Mouse (Mus musculus): ENCODE results near the gene Dcpp2. TPM values are rescaled to one million over a fixed set of nuclear protein-coding genes. Genes with fewer than 3 reads are reported as not detected.
"Not testable (repeated sequence)": the region's sequence is repeated elsewhere in the genome, so short reads cannot be mapped to it uniquely, and the experiment has no call there.

Gene Dcpp2
- not detected in 2 replicates for polyA plus RNA-seq (2014; fragmentation: Nextera tagmentation; extraction: Ambion mirVana)

DNA sequence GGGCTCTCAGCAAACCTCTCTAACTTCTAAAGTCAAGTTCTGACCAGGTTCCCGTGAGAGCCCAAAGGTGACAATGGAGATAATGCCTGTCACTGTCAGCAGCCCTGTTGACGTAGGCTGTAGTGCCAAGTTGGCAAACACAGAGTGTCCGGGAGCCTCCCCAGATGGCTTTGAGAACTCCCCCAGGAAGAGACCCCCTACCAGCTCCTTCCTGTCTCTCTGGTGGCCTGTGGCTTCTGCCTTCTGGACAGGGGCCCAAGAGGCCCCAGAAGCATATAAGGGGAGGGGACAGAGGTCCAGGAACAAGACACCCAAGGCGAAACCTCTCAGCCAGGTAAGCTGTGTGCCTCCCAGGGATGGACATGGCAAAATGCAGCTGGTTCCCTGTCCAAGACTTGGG is at the start of gene Dcpp2, which contains the start of gene Dcpp1:
TSS of gene Dcpp2 (plus strand) at position 305 of the 400 bp plus-strand sequence.
TSS of gene Dcpp1 (plus strand) at position 301 of the 400 bp plus-strand sequence.
- H3K27me3 ChIP-seq (ENCODE audit: control insufficient read depth, insufficient read depth, low read length); H3K9ac ChIP-seq; H3K36me3 ChIP-seq (replicated peaks; ENCODE audit: control insufficient read depth, insufficient read depth); H3K27ac ChIP-seq; DNase-seq (ENCODE audit: low spot score); ATAC-seq (ENCODE audit: low FRiP score); H3K4me3 ChIP-seq (replicated peaks; ENCODE audit: low read length); H3K4me2 ChIP-seq (replicated peaks); H3K9me3 ChIP-seq (ENCODE audit: control insufficient read depth, low read length); H3K4me1 ChIP-seq (replicated peaks; ENCODE audit: control insufficient read depth, insufficient read depth, low read length): not testable (repeated sequence)
- 80% methylated on average over 4 of the region's 4 CpGs for WGBS

DNA sequence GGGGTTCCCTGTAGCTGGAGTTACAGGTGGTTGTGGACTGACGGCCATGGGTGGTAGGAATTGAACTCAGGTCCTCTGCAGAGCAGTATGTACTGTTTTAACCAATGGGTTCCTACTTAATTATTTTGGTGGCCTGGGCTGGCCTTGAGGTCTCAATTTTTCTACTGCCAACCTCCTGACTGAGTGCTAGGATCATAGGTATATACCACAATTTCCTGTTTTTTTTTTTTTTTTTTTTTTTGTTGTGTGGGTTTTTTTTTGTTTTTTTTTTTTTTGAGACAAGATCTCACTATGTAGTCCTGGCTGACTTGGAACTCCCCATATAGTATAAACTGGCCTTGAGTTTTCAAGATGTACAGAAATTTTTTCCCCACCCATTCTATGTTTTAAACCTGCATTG is 49.5 kb upstream of the Dcpp2 start:
- H3K27me3 ChIP-seq (ENCODE audit: control insufficient read depth, insufficient read depth, low read length), result peaks cover 6% of the 10 kb centered on the region; the same call in 1 of the 2 replicates
- WGBS, result 97% methylated on average over 1 of the region's 1 CpGs

DNA sequence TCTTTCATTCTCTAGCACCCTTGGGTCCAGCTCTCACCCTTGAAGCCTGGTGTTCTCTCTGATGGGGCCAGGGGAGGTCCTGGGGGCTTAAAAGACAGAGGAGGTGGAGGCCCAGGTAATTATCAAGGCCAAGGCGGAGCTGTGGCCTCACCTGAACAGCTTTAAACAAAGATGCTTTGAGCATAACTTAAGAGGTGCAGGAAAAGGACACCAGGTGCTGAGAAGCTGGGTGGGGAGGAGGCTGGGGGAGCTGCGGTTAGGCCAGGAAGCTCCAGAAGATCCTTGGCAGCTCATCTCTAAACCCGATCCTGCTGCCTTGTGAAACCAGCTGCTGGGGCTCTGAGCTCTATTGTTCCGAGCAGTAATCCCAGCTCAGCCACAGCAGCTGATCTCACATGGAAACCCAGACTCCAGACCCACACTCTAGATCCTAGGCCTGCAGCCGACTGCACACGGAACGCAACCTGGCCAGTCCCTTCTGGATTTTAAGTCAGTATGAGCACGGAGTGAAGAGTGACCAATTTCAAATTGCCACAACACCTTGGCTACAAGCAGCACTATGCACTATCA is 44.6 kb upstream of the Dcpp2 start, which contains the start of gene Prss33:
TSS of gene Prss33 (minus strand) at position 51 of the 570 bp plus-strand sequence.
- no peak for DNase-seq (ENCODE audit: low spot score)
- H3K4me1 ChIP-seq (replicated peaks; ENCODE audit: control insufficient read depth, insufficient read depth, low read length), result no peaks in the 10 kb centered on the region
- 73% methylated on average over 8 of the region's 8 CpGs for WGBS
- H3K4me2 ChIP-seq (replicated peaks), result no peak within 1 kb of the TSS
- H3K9ac ChIP-seq, result no peak within 1 kb of the TSS
- H3K9me3 ChIP-seq (ENCODE audit: control insufficient read depth, low read length), result no peaks in the 10 kb centered on the region
- H3K27ac ChIP-seq, result no peak within 1 kb of the TSS
- no peak within 1 kb of the TSS for H3K4me3 ChIP-seq (replicated peaks; ENCODE audit: low read length)
- no peak for ATAC-seq (ENCODE audit: low FRiP score)
- H3K27me3 ChIP-seq (ENCODE audit: control insufficient read depth, insufficient read depth, low read length), result peaks cover 6% of the 10 kb centered on the region; the same call in 1 of the 2 replicates
- H3K36me3 ChIP-seq (replicated peaks; ENCODE audit: control insufficient read depth, insufficient read depth), result no peaks in the 10 kb centered on the region

More for the DNA sequence above, 49.5 kb upstream of the Dcpp2 start:
- Histone ChIP-seq H3K4me2 (replicated peaks) (no peak overlapping the region), H3K27ac (no peak overlapping the region), H3K4me3 (replicated peaks; ENCODE audit: low read length) (no peak overlapping the region), H3K9ac (no peak overlapping the region), H3K4me1 (replicated peaks; ENCODE audit: control insufficient read depth, insufficient read depth, low read length) (peaks cover 22% of the 10 kb centered on the region), H3K9me3 (ENCODE audit: control insufficient read depth, low read length) (no peaks in the 10 kb centered on the region), H3K36me3 (replicated peaks; ENCODE audit: control insufficient read depth, insufficient read depth) (peaks cover 14% of the 10 kb centered on the region)
- DNase-seq (ENCODE audit: low spot score) (no peak), ATAC-seq (ENCODE audit: low FRiP score) (no peak)

DNA sequence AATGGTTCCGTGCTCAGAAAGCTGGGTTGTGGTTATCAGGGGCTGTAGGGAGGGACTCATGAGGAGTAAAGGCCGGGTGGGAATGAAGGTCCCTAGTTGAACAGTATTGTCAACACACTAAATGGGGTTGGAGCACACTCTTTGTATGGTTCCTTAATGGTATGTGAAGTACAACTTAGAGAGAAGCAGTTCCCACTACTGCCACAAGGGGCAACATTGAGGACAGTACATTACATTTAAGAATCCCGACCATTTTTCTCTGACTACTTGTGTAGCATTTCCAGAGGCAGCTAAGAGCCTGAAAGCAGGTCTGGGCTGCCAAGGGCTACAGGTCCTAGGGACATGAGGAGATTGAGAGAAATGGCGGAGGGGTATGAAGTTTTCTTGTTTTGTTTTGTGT is 39.5 kb upstream of the Dcpp2 start:
- Histone ChIP-seq H3K4me1 (replicated peaks; ENCODE audit: control insufficient read depth, insufficient read depth, low read length) (no peaks in the 10 kb centered on the region), H3K36me3 (replicated peaks; ENCODE audit: control insufficient read depth, insufficient read depth) (no peaks in the 10 kb centered on the region), H3K4me2 (replicated peaks) (no peak overlapping the region), H3K9ac (no peak overlapping the region), H3K27me3 (ENCODE audit: control insufficient read depth, insufficient read depth, low read length) (no peaks in the 10 kb centered on the region), H3K9me3 (ENCODE audit: control insufficient read depth, low read length) (no peaks in the 10 kb centered on the region), H3K4me3 (replicated peaks; ENCODE audit: low read length) (no peak overlapping the region), H3K27ac (no peak overlapping the region)
- 31% methylated on average over 4 of the region's 4 CpGs for whole genome bisulfite sequencing
- no peak for ATAC-seq (ENCODE audit: low FRiP score)
- peak; percentile 81 for DNase-seq (ENCODE audit: low spot score)

DNA sequence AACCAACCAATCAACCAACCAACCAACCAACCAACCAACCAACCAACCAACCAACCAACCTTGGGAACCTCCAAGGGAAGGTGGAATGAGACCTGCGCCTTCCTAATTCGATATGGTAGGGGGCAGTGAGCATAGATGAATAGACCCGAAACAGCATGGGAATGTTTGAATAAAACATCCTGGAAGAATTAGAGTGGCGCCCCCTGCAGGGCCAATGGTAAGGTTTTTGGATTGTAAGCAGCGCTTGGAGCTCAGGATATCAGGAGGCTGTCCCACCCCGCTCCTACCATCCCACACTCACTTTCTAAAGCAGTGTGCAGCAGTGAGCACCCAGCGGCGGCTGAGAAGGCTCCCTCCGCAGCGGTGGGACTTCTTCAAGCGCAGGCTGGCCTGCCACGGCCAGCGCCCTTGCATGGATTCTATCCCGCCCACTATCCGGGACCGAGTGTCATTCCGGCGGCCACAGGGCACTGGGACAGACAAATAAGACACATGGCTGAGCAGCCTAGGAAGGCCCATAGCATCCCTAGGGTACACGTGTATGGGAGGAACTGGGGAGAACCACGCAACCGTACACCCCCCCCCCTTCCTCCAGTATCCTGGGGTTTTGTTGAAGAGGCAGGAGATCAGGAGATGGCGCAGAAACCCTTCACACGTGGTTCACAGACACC is 37.4 kb upstream of the Dcpp2 start:
- no peak overlapping the region for H3K4me3 ChIP-seq (replicated peaks; ENCODE audit: low read length)
- 45% methylated on average over 23 of the region's 23 CpGs for WGBS
- H3K36me3 ChIP-seq (replicated peaks; ENCODE audit: control insufficient read depth, insufficient read depth), result no peaks in the 10 kb centered on the region
- H3K4me1 ChIP-seq (replicated peaks; ENCODE audit: control insufficient read depth, insufficient read depth, low read length), result no peaks in the 10 kb centered on the region
- ATAC-seq (ENCODE audit: low FRiP score) (no peak), DNase-seq (ENCODE audit: low spot score) (no peak)
- H3K27me3 ChIP-seq (ENCODE audit: control insufficient read depth, insufficient read depth, low read length), result no peaks in the 10 kb centered on the region
- H3K9me3 ChIP-seq (ENCODE audit: control insufficient read depth, low read length), result no peaks in the 10 kb centered on the region
- no peak overlapping the region for H3K9ac ChIP-seq
- H3K4me2 ChIP-seq (replicated peaks), result peak overlapping the region; percentile 14; the same call in 1 of the 2 replicates
- no peak overlapping the region for H3K27ac ChIP-seq

DNA sequence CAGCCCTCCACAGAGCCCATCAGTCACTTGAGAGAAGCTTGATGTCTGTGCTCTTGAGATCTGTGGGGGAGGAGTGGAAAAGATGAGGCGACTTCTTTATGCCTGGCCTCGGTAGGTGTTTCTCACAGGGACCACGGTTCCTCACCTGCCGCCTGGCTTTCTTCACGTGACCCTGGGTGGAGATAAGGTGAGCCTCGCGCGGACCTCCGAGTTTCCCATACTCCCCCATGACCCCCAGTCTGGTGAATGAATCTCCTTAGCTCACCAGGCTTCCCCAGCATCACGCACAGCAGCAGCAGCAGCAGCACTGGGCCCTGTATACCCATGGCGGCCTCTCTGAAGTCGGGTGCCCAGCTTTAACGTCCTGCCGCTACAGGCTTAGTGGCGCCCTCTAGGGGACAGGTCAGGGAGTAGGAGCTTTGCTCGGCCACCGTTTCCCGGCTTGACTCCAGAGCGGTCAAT is 36.8 kb upstream of the Dcpp2 start, which contains the start of the genes Prss32 and Prss41:
TSS of gene Prss32 (plus strand) at position 44 of the 462 bp plus-strand sequence.
TSS of gene Prss41 (minus strand) at position 361 of the 462 bp plus-strand sequence.
- Histone ChIP-seq H3K9ac (no peak within 1 kb of the TSS), H3K27ac (no peak within 1 kb of the TSS), H3K4me3 (replicated peaks; ENCODE audit: low read length) (no peak within 1 kb of the TSS), H3K4me1 (replicated peaks; ENCODE audit: control insufficient read depth, insufficient read depth, low read length) (no peaks in the 10 kb centered on the region), H3K9me3 (ENCODE audit: control insufficient read depth, low read length) (no peaks in the 10 kb centered on the region), H3K4me2 (replicated peaks) (peak within 1 kb of the TSS; percentile 14), H3K27me3 (ENCODE audit: control insufficient read depth, insufficient read depth, low read length) (no peaks in the 10 kb centered on the region), H3K36me3 (replicated peaks; ENCODE audit: control insufficient read depth, insufficient read depth) (no peaks in the 10 kb centered on the region)
- DNase-seq (ENCODE audit: low spot score) (no peak), ATAC-seq (ENCODE audit: low FRiP score) (no peak)
- WGBS, result 15% methylated on average over 19 of the region's 19 CpGs

DNA sequence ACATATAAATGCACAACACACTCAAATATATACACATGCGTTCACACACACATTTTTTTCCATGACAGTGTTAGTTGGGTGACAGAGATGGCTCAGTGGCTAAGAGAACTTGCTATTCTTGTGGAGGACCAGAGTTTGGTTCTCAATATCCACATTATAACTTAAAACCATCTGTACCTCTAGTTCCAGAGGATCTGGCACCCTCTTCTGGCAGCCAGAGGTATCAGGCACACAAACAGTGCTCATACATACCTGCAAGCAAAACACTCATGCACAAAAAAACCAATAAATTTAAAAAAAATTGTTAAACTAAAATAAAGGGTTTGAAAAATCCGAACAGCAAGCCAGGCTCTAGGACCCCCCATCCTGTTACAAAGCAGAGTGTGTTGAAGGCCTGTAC is 30.7 kb upstream of the Dcpp2 start:
- Histone ChIP-seq H3K9ac (no peak overlapping the region), H3K9me3 (ENCODE audit: control insufficient read depth, low read length) (no peaks in the 10 kb centered on the region), H3K27ac (no peak overlapping the region), H3K36me3 (replicated peaks; ENCODE audit: control insufficient read depth, insufficient read depth) (no peaks in the 10 kb centered on the region), H3K4me1 (replicated peaks; ENCODE audit: control insufficient read depth, insufficient read depth, low read length) (no peaks in the 10 kb centered on the region), H3K27me3 (ENCODE audit: control insufficient read depth, insufficient read depth, low read length) (no peaks in the 10 kb centered on the region), H3K4me2 (replicated peaks) (no peak overlapping the region), H3K4me3 (replicated peaks; ENCODE audit: low read length) (no peak overlapping the region)
- no peak for DNase-seq (ENCODE audit: low spot score)
- ATAC-seq (ENCODE audit: low FRiP score), result no peak
- 69% methylated on average over 2 of the region's 2 CpGs for WGBS

DNA sequence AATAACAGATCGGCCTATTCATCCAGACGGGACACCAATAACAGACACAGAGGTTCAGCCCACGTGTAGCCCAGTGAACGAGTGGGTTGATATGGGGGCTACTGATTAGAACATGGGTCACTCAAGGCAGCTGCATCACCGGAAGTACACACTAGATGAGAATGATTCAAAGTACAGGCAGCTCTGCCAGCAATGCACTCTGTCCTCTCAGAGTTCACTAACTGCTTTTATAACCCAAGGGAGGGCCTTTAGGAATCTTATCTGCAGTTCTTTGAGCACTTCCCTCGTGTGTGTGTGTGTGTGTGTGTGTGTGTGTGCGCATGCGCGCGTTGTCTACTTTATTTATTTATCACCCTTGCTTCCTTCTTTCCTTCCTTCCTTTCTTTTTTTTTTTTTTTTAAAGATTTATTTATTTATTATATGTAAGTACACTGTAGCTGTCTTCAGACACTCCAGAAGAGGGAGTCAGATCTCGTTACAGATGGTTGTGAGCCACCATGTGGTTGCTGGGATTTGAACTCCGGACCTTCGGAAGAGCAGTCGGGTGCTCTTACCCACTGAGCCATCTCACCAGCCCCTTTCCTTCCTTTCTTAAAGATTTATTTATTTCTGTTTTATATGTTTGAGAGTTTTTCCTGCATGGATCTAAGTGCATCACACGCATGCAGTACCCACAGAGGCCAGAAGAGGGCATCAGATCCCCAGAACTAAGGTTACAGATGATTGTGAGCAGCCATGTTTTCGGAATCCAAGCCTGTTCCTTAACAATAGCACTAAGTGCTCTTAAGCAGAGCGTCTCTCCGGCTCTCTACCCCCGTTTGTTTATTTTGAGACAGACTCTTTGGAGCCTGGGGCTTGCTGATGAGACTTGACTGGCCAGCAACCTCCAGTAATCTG is 29.6 kb upstream of the Dcpp2 start:
- DNase-seq (ENCODE audit: low spot score), result peak; percentile 78
- H3K4me2 ChIP-seq (replicated peaks), result no peak overlapping the region
- H3K36me3 ChIP-seq (replicated peaks; ENCODE audit: control insufficient read depth, insufficient read depth), result no peaks in the 10 kb centered on the region
- H3K27ac ChIP-seq, result 0 out of 2 replicates have a peak overlapping the region, but pooled peaks have one; percentile 38
- no peaks in the 10 kb centered on the region for H3K27me3 ChIP-seq (ENCODE audit: control insufficient read depth, insufficient read depth, low read length)
- no peaks in the 10 kb centered on the region for H3K9me3 ChIP-seq (ENCODE audit: control insufficient read depth, low read length)
- no peak overlapping the region for H3K4me3 ChIP-seq (replicated peaks; ENCODE audit: low read length)
- no peaks in the 10 kb centered on the region for H3K4me1 ChIP-seq (replicated peaks; ENCODE audit: control insufficient read depth, insufficient read depth, low read length)
- H3K9ac ChIP-seq, result no peak overlapping the region
- ATAC-seq (ENCODE audit: low FRiP score), result 0 out of 2 replicates have a peak, but pooled peaks have one; percentile 34
- WGBS, result 61% methylated on average over 18 of the region's 19 CpGs

DNA sequence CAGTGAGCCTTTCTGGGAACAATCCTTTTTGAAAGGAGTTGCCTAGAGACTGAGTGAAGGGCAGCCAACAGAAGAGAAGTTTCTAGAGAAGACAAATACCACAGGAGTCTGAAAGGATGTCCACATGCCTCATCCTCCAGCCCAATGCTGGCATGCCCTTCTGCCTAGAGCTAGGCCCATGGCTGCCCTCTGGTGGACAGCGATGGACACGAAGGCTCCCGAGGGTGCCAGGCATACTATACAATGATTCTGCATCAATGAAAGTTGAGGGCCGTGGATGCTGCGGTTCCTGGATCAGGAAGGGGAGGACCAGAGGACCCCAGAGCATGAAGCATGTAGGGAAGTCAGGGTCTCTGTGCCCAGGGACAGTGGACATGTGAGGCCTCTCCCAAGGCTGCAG is 27.4 kb upstream of the Dcpp2 start:
- H3K27ac ChIP-seq, result no peak overlapping the region
- H3K36me3 ChIP-seq (replicated peaks; ENCODE audit: control insufficient read depth, insufficient read depth), result no peaks in the 10 kb centered on the region
- DNase-seq (ENCODE audit: low spot score), result peak; percentile 50
- H3K27me3 ChIP-seq (ENCODE audit: control insufficient read depth, insufficient read depth, low read length), result no peaks in the 10 kb centered on the region
- no peak overlapping the region for H3K4me3 ChIP-seq (replicated peaks; ENCODE audit: low read length)
- 37% methylated on average over 5 of the region's 5 CpGs for WGBS
- no peaks in the 10 kb centered on the region for H3K9me3 ChIP-seq (ENCODE audit: control insufficient read depth, low read length)
- H3K4me1 ChIP-seq (replicated peaks; ENCODE audit: control insufficient read depth, insufficient read depth, low read length), result no peaks in the 10 kb centered on the region
- no peak overlapping the region for H3K4me2 ChIP-seq (replicated peaks)
- no peak overlapping the region for H3K9ac ChIP-seq
- ATAC-seq (ENCODE audit: low FRiP score), result no peak
